Mouse (Mus musculus): ENCODE results near the gene Sla2. TPM values are rescaled to one million over a fixed set of nuclear protein-coding genes. Genes with fewer than 3 reads are reported as not detected.
"Not testable (repeated sequence)": the region's sequence is repeated elsewhere in the genome, so short reads cannot be mapped to it uniquely, and the experiment has no call there.

The Sla2 gene
- polyA plus RNA-seq, 1 experiment from 2014 or later, result 0.22 TPM

GRCm38 (mm10) chr2:156856311-156856710 is 30.7 kb downstream of the Sla2 start:
- Histone ChIP-seq H3K4me2 (ENCODE audit: low read length) (no peak overlapping the region), H3K36me3 (ENCODE audit: control insufficient read depth, insufficient read depth, low read length) (peaks cover 27% of the 10 kb centered on the region), H3K4me1 (ENCODE audit: control insufficient read depth, insufficient read depth, low read length) (peaks cover 2% of the 10 kb centered on the region; the same call in 1 of the 2 replicates), H3K27me3 (ENCODE audit: control insufficient read depth, insufficient read depth, low read length) (no peaks in the 10 kb centered on the region), H3K9me3 (ENCODE audit: control insufficient read depth, low read length) (no peaks in the 10 kb centered on the region), H3K4me3 (replicated peaks; ENCODE audit: low read depth, low read length) (no peak overlapping the region), H3K27ac (replicated peaks; ENCODE audit: low read depth, low read length) (no peak overlapping the region), H3K9ac (replicated peaks; ENCODE audit: low read length) (no peak overlapping the region)
- WGBS, result 98% methylated on average over 1 of the region's 1 CpGs
- DNase-seq (no peak), ATAC-seq (ENCODE audit: low FRiP score, low TSS enrichment) (no peak)

- peaks cover 31% of the 10 kb centered on the region for H3K36me3 ChIP-seq (ENCODE audit: control insufficient read depth, insufficient read depth, low read length)
- H3K27me3 ChIP-seq (ENCODE audit: control insufficient read depth, insufficient read depth, low read length); H3K4me1 ChIP-seq (ENCODE audit: control insufficient read depth, insufficient read depth, low read length); H3K4me2 ChIP-seq (ENCODE audit: low read length); H3K9me3 ChIP-seq (ENCODE audit: control insufficient read depth, low read length); H3K27ac ChIP-seq (replicated peaks; ENCODE audit: low read depth, low read length); H3K9ac ChIP-seq (replicated peaks; ENCODE audit: low read length); ATAC-seq (ENCODE audit: low FRiP score, low TSS enrichment); H3K4me3 ChIP-seq (replicated peaks; ENCODE audit: low read depth, low read length): not testable (repeated sequence)
- DNase-seq, result peak; percentile 79
- WGBS, result 52% methylated on average over 13 of the region's 13 CpGs
These were observed 32.8 kb downstream of the Sla2 start for GRCm38 (mm10) chr2:156853999-156854771.

GRCm38 (mm10) chr2:156853584-156853983 is 33.4 kb downstream of the Sla2 start:
- peaks cover 31% of the 10 kb centered on the region for H3K36me3 ChIP-seq (ENCODE audit: control insufficient read depth, insufficient read depth, low read length)
- not testable (repeated sequence) for H3K4me2 ChIP-seq (ENCODE audit: low read length); H3K4me1 ChIP-seq (ENCODE audit: control insufficient read depth, insufficient read depth, low read length); ATAC-seq (ENCODE audit: low FRiP score, low TSS enrichment); DNase-seq; H3K27ac ChIP-seq (replicated peaks; ENCODE audit: low read depth, low read length); H3K9ac ChIP-seq (replicated peaks; ENCODE audit: low read length); H3K27me3 ChIP-seq (ENCODE audit: control insufficient read depth, insufficient read depth, low read length); H3K4me3 ChIP-seq (replicated peaks; ENCODE audit: low read depth, low read length); H3K9me3 ChIP-seq (ENCODE audit: control insufficient read depth, low read length)
- whole genome bisulfite sequencing, result 86% methylated on average over 8 of the region's 13 CpGs

GRCm38 (mm10) chr2:156850505-156850904 is 36.5 kb downstream of the Sla2 start:
- no peaks in the 10 kb centered on the region for H3K9me3 ChIP-seq (ENCODE audit: control insufficient read depth, low read length)
- no peaks in the 10 kb centered on the region for H3K27me3 ChIP-seq (ENCODE audit: control insufficient read depth, insufficient read depth, low read length)
- H3K4me3 ChIP-seq (replicated peaks; ENCODE audit: low read depth, low read length), result no peak overlapping the region
- H3K4me2 ChIP-seq (ENCODE audit: low read length), result no peak overlapping the region
- H3K9ac ChIP-seq (replicated peaks; ENCODE audit: low read length), result no peak overlapping the region
- no peak for ATAC-seq (ENCODE audit: low FRiP score, low TSS enrichment)
- H3K4me1 ChIP-seq (ENCODE audit: control insufficient read depth, insufficient read depth, low read length), result peaks cover 13% of the 10 kb centered on the region; the same call in 1 of the 2 replicates
- no peak for DNase-seq
- no peak overlapping the region for H3K27ac ChIP-seq (replicated peaks; ENCODE audit: low read depth, low read length)
- H3K36me3 ChIP-seq (ENCODE audit: control insufficient read depth, insufficient read depth, low read length), result peaks cover 13% of the 10 kb centered on the region; the same call in 1 of the 2 replicates
- 91% methylated on average over 5 of the region's 5 CpGs for WGBS

- H3K27me3 ChIP-seq (ENCODE audit: control insufficient read depth, insufficient read depth, low read length), result no peaks in the 10 kb centered on the region
- H3K9me3 ChIP-seq (ENCODE audit: control insufficient read depth, low read length), result no peaks in the 10 kb centered on the region
- H3K4me3 ChIP-seq (replicated peaks; ENCODE audit: low read depth, low read length), result no peak overlapping the region
- WGBS, result 93% methylated on average over 6 of the region's 6 CpGs
- peaks cover 24% of the 10 kb centered on the region; the same call in 1 of the 2 replicates for H3K4me1 ChIP-seq (ENCODE audit: control insufficient read depth, insufficient read depth, low read length)
- H3K27ac ChIP-seq (replicated peaks; ENCODE audit: low read depth, low read length), result no peak overlapping the region
- DNase-seq (no peak), ATAC-seq (ENCODE audit: low FRiP score, low TSS enrichment) (no peak)
- peaks cover 11% of the 10 kb centered on the region; the same call in 1 of the 2 replicates for H3K36me3 ChIP-seq (ENCODE audit: control insufficient read depth, insufficient read depth, low read length)
- H3K9ac ChIP-seq (replicated peaks; ENCODE audit: low read length), result no peak overlapping the region
- no peak overlapping the region for H3K4me2 ChIP-seq (ENCODE audit: low read length)
These were observed 38.3 kb downstream of the Sla2 start for GRCm38 (mm10) chr2:156848526-156849182.

- 59% methylated on average over 6 of the region's 6 CpGs for WGBS
- H3K4me1 ChIP-seq (ENCODE audit: control insufficient read depth, insufficient read depth, low read length), result peaks cover 28% of the 10 kb centered on the region; the same call in 1 of the 2 replicates
- DNase-seq, result peak; percentile 43
These were observed 39.3 kb downstream of the Sla2 start for GRCm38 (mm10) chr2:156847653-156848052.

GRCm38 (mm10) chr2:156844715-156845114 is 42.3 kb downstream of the Sla2 start:
- Histone ChIP-seq H3K4me1 (ENCODE audit: control insufficient read depth, insufficient read depth, low read length) (peaks cover 47% of the 10 kb centered on the region), H3K9me3 (ENCODE audit: control insufficient read depth, low read length) (no peaks in the 10 kb centered on the region), H3K4me3 (replicated peaks; ENCODE audit: low read depth, low read length) (no peak overlapping the region), H3K9ac (replicated peaks; ENCODE audit: low read length) (no peak overlapping the region), H3K4me2 (ENCODE audit: low read length) (no peak overlapping the region), H3K36me3 (ENCODE audit: control insufficient read depth, insufficient read depth, low read length) (peaks cover 3% of the 10 kb centered on the region; the same call in 1 of the 2 replicates), H3K27me3 (ENCODE audit: control insufficient read depth, insufficient read depth, low read length) (peaks cover 11% of the 10 kb centered on the region; the same call in 1 of the 2 replicates), H3K27ac (replicated peaks; ENCODE audit: low read depth, low read length) (no peak overlapping the region)
- DNase-seq, result peak; percentile 30
- WGBS, result 45% methylated on average over 10 of the region's 10 CpGs
- no peak for ATAC-seq (ENCODE audit: low FRiP score, low TSS enrichment)

More at GRCm38 (mm10) chr2:156847653-156848052, 39.3 kb downstream of the Sla2 start:
- H3K9ac ChIP-seq (replicated peaks; ENCODE audit: low read length), result 0 out of 2 replicates have a peak overlapping the region, but pooled peaks have one; percentile 31
- H3K36me3 ChIP-seq (ENCODE audit: control insufficient read depth, insufficient read depth, low read length), result peaks cover 11% of the 10 kb centered on the region; the same call in 1 of the 2 replicates
- H3K27ac ChIP-seq (replicated peaks; ENCODE audit: low read depth, low read length), result peak overlapping the region; percentile 60
- ATAC-seq (ENCODE audit: low FRiP score, low TSS enrichment), result no peak
- H3K4me3 ChIP-seq (replicated peaks; ENCODE audit: low read depth, low read length), result no peak overlapping the region
- no peak overlapping the region for H3K4me2 ChIP-seq (ENCODE audit: low read length)
- no peaks in the 10 kb centered on the region for H3K27me3 ChIP-seq (ENCODE audit: control insufficient read depth, insufficient read depth, low read length)
- H3K9me3 ChIP-seq (ENCODE audit: control insufficient read depth, low read length), result no peaks in the 10 kb centered on the region

- Histone ChIP-seq H3K4me3 (replicated peaks; ENCODE audit: low read depth, low read length) (no peak overlapping the region), H3K4me1 (ENCODE audit: control insufficient read depth, insufficient read depth, low read length) (peaks cover 52% of the 10 kb centered on the region), H3K27me3 (ENCODE audit: control insufficient read depth, insufficient read depth, low read length) (peaks cover 14% of the 10 kb centered on the region; the same call in 1 of the 2 replicates), H3K9ac (replicated peaks; ENCODE audit: low read length) (no peak overlapping the region), H3K9me3 (ENCODE audit: control insufficient read depth, low read length) (no peaks in the 10 kb centered on the region), H3K4me2 (ENCODE audit: low read length) (peak overlapping the region; percentile 98), H3K36me3 (ENCODE audit: control insufficient read depth, insufficient read depth, low read length) (no peaks in the 10 kb centered on the region; the same call in 1 of the 2 replicates), H3K27ac (replicated peaks; ENCODE audit: low read depth, low read length) (no peak overlapping the region)
- no peak for ATAC-seq (ENCODE audit: low FRiP score, low TSS enrichment)
- 83% methylated on average over 10 of the region's 10 CpGs for WGBS
- no peak for DNase-seq
These were observed 43.7 kb downstream of the Sla2 start for GRCm38 (mm10) chr2:156843331-156843730.
